Mouse (Mus musculus): ENCODE results near the gene Flad1. TPM values are rescaled to one million over a fixed set of nuclear protein-coding genes. Genes with fewer than 3 reads are reported as not detected.

Flad1 gene
- polyA plus RNA-seq, 1 experiment = not detected

DNA sequence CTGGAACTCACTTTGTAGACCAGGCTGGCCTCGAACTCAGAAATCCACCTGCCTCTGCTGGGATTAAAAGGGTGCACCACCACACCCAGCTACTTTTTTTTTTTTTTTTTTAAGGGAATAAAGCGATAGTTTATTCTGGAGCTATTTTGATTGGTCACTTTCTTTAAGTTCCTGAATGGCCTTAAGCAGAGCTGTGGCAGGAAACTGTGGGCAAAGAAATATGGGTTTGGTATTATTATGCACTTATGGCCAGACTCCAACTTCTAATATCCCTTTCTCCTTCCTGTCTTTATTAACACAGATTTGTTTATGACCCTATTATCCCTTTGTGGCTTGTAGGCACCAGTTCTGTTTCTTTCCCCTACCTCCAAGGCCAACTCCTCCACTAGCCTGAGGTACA is 8.8 kb upstream of the Flad1 start:
- TF ChIP-seq CTCF (IDR thresholded peaks at IDR 0.05; ENCODE audit: insufficient read depth, low read depth, low read length) (no peak), POLR2A (IDR thresholded peaks at IDR 0.05; ENCODE audit: insufficient read depth, low read depth, low read length) (no peak)
- H3K4me3 ChIP-seq (ENCODE audit: insufficient read depth, low read depth, low read length) = no peak overlapping the region
- 78% methylated on average over 2 of the region's 2 CpGs for WGBS
- peaks cover 17% of the 10 kb centered on the region for H3K4me1 ChIP-seq (ENCODE audit: control insufficient read depth, insufficient read depth, low read length)
- no peak overlapping the region for H3K27ac ChIP-seq (ENCODE audit: insufficient read depth, low read depth, low read length)

DNA sequence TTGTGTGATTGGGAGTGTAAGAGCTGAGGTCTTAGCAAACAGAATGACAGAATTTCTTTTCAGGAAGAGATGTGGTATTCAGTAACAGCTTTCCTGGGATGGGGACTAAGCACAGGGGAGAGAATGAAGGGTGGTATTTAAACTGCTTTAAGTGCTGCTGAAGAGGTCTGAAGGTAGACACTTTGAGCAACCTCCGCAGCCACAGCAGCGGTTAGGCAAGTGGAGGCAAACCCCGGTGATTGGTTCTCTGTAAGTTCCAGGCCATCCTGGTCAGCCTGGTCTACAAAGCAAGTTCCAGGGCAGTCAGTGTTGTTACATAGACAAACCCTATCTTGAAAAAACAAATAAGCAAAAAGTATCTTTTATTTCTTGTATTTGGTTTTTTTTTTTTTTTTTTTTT is 8.3 kb upstream of the Flad1 start:
- H3K4me3 ChIP-seq (ENCODE audit: insufficient read depth, low read depth, low read length) = no peak overlapping the region
- peaks cover 17% of the 10 kb centered on the region for H3K4me1 ChIP-seq (ENCODE audit: control insufficient read depth, insufficient read depth, low read length)
- TF ChIP-seq POLR2A (IDR thresholded peaks at IDR 0.05; ENCODE audit: insufficient read depth, low read depth, low read length) (no peak), CTCF (IDR thresholded peaks at IDR 0.05; ENCODE audit: insufficient read depth, low read depth, low read length) (no peak)
- 50% methylated on average over 3 of the region's 3 CpGs for WGBS
- H3K27ac ChIP-seq (ENCODE audit: insufficient read depth, low read depth, low read length) = no peak overlapping the region

DNA sequence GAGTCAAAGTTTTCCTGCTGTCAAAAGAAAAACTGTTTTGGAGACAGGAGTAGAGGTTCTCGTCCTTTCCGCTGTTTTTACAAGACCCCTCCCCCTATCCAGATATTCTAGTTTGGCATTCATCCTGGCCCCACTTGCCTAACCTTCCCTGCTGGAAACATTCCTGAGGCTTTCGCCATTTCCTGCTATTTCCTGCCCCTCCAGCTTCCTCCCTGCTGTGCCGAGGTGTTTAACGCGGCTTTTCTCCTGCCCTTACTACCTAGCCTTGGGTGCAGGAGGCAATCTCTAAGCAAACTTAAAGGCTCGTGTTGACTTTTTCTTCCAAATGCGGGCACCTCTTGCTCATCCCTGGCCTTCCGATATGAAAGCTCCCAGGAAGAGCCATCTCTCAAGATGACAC is 7.9 kb upstream of the Flad1 start:
- WGBS = 10% methylated on average over 9 of the region's 9 CpGs
- TF ChIP-seq CTCF (IDR thresholded peaks at IDR 0.05; ENCODE audit: insufficient read depth, low read depth, low read length) = no peak
- no peak for TF ChIP-seq POLR2A (IDR thresholded peaks at IDR 0.05; ENCODE audit: insufficient read depth, low read depth, low read length)
- peaks cover 17% of the 10 kb centered on the region for H3K4me1 ChIP-seq (ENCODE audit: control insufficient read depth, insufficient read depth, low read length)
- H3K27ac ChIP-seq (ENCODE audit: insufficient read depth, low read depth, low read length) = 0 out of 2 replicates have a peak overlapping the region, but pooled peaks have one; percentile 68
- H3K4me3 ChIP-seq (ENCODE audit: insufficient read depth, low read depth, low read length) = peak overlapping the region; percentile 61; the same call in 1 of the 2 replicates

GRCm38 (mm10) chr3:89418861-89419250 is 7.2 kb upstream of the Flad1 start:
- Histone ChIP-seq H3K4me3 (ENCODE audit: insufficient read depth, low read depth, low read length) (peak overlapping the region; percentile 61), H3K27ac (ENCODE audit: insufficient read depth, low read depth, low read length) (peak overlapping the region; percentile 68), H3K4me1 (ENCODE audit: control insufficient read depth, insufficient read depth, low read length) (peaks cover 17% of the 10 kb centered on the region)
- under 1% methylated on average over 16 of the region's 16 CpGs for WGBS
- peak; percentile 14; the same call in 1 of the 2 replicates for TF ChIP-seq POLR2A (IDR thresholded peaks at IDR 0.05; ENCODE audit: insufficient read depth, low read depth, low read length)
- no peak for TF ChIP-seq CTCF (IDR thresholded peaks at IDR 0.05; ENCODE audit: insufficient read depth, low read depth, low read length)

DNA sequence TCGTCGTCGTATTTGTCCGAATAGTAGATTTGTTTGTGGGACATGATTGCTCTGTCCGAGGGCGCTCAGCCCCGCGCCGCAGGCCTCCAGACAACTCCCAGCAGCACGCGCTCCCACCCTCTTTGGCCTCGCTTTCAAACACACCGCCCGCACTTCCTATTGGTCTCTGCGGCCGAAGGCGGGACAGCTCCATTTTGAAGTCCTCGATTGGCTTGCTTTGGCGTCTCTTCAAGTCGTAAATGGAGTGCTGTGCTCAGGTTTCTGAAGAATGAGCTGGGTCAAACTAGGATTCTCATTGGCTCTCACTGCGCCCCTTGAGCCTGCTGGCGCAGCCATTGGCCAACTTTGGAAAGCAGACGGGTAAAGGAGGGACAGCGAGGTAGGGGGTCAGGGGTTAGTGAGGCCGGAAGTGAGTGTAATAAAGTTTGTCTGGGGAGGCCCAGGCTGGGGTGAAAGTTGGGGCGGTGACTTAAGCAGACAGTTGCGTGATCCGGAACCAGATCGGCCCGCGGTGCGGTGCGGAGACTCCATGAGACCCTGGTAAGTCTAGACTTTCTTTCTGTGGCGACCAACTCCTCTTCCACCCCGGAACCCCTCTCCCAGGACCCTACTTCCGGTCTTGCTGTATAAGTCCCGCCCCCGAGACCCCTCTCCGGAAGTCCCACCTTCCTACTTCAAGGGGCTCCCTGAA is 6.6 kb upstream of the Flad1 start, which contains the start of the genes Cks1b and Shc1:
Cks1b (minus strand) TSS at position 214 of the 691 bp plus-strand sequence.
Shc1 (plus strand) TSS at position 274 of the 691 bp plus-strand sequence.
- H3K4me3 ChIP-seq (ENCODE audit: insufficient read depth, low read depth, low read length) = peak within 1 kb of the TSS; percentile 61
- peaks cover 17% of the 10 kb centered on the region for H3K4me1 ChIP-seq (ENCODE audit: control insufficient read depth, insufficient read depth, low read length)
- TF ChIP-seq POLR2A (IDR thresholded peaks at IDR 0.05; ENCODE audit: insufficient read depth, low read depth, low read length) = no peak; the same call in 1 of the 2 replicates
- TF ChIP-seq CTCF (IDR thresholded peaks at IDR 0.05; ENCODE audit: insufficient read depth, low read depth, low read length) = no peak
- H3K27ac ChIP-seq (ENCODE audit: insufficient read depth, low read depth, low read length) = peak within 1 kb of the TSS; percentile 68
- WGBS = under 1% methylated on average over 39 of the region's 39 CpGs

- no peak overlapping the region for H3K27ac ChIP-seq (ENCODE audit: insufficient read depth, low read depth, low read length)
- peaks cover 17% of the 10 kb centered on the region for H3K4me1 ChIP-seq (ENCODE audit: control insufficient read depth, insufficient read depth, low read length)
- peak overlapping the region; percentile 61 for H3K4me3 ChIP-seq (ENCODE audit: insufficient read depth, low read depth, low read length)
- under 1% methylated on average over 20 of the region's 20 CpGs for WGBS
- TF ChIP-seq CTCF (IDR thresholded peaks at IDR 0.05; ENCODE audit: insufficient read depth, low read depth, low read length) = no peak
- TF ChIP-seq POLR2A (IDR thresholded peaks at IDR 0.05; ENCODE audit: insufficient read depth, low read depth, low read length) = no peak
These were observed 6.1 kb upstream of the Flad1 start for GRCm38 (mm10) chr3:89417840-89418169.

GRCm38 (mm10) chr3:89417131-89417530 is 5.5 kb upstream of the Flad1 start:
- WGBS = 21% methylated on average over 2 of the region's 2 CpGs
- H3K4me1 ChIP-seq (ENCODE audit: control insufficient read depth, insufficient read depth, low read length) = peaks cover 16% of the 10 kb centered on the region
- no peak overlapping the region for H3K4me3 ChIP-seq (ENCODE audit: insufficient read depth, low read depth, low read length)
- no peak for TF ChIP-seq CTCF (IDR thresholded peaks at IDR 0.05; ENCODE audit: insufficient read depth, low read depth, low read length)
- H3K27ac ChIP-seq (ENCODE audit: insufficient read depth, low read depth, low read length) = no peak overlapping the region

- TF ChIP-seq POLR2A (IDR thresholded peaks at IDR 0.05; ENCODE audit: insufficient read depth, low read depth, low read length) (no peak), CTCF (IDR thresholded peaks at IDR 0.05; ENCODE audit: insufficient read depth, low read depth, low read length) (no peak)
- 92% methylated on average over 8 of the region's 8 CpGs for WGBS
- Histone ChIP-seq H3K4me1 (ENCODE audit: control insufficient read depth, insufficient read depth, low read length) (peaks cover 8% of the 10 kb centered on the region), H3K4me3 (ENCODE audit: insufficient read depth, low read depth, low read length) (no peak overlapping the region), H3K27ac (ENCODE audit: insufficient read depth, low read depth, low read length) (no peak overlapping the region)
These were observed 4.5 kb upstream of the Flad1 start for GRCm38 (mm10) chr3:89416158-89416557.

DNA sequence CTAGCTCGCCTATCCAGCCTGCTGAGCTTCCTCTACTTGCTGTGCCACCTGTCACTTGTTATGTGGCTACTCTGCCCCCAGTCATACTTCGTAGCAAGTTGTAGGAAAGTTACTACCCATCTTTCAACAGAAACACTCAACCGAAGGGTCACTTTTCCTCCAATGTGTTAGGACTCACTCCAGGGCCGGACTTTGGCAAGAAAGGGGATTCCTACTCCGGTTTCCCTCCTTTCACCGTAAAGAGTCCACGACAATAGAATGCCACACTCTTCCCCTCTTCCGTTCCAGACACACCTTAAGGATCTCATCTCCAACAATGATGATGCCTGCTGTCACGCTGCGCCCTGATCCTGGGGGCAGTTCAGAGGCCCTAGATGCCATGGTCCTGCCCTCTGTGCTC is 806 bp downstream of the Flad1 start:
- 75% methylated on average over 10 of the region's 10 CpGs for WGBS
- H3K4me1 ChIP-seq (ENCODE audit: control insufficient read depth, insufficient read depth, low read length) = peaks cover 15% of the 10 kb centered on the region
- TF ChIP-seq POLR2A (IDR thresholded peaks at IDR 0.05; ENCODE audit: insufficient read depth, low read depth, low read length) (no peak), CTCF (IDR thresholded peaks at IDR 0.05; ENCODE audit: insufficient read depth, low read depth, low read length) (no peak)
- no peak overlapping the region for H3K27ac ChIP-seq (ENCODE audit: insufficient read depth, low read depth, low read length)
- peak overlapping the region; percentile 62 for H3K4me3 ChIP-seq (ENCODE audit: insufficient read depth, low read depth, low read length)
